8 mouse cellular contexts compared by ENCODE assay signal in genomic region chr9:21320280-21320618, GRCm38 (mm10). TPM values are rescaled to one million over a fixed set of nuclear protein-coding genes. Genes with fewer than 3 reads are reported as not detected.
DNase-seq lines count a peak whose midpoint lies in the region; ATAC-seq lines count a peak whose summit lies in the region.

No protein-coding gene starts in this region.

- H3K4me3 ChIP-seq in megakaryocyte, embryonic 14.5 days (replicated peaks), result peak overlapping the region; percentile 98
- H3K4me3 ChIP-seq in limb, embryonic 12.5 days (replicated peaks), result peak overlapping the region; percentile 71
- H3K4me3 ChIP-seq in stomach, embryonic 14.5 days (ENCODE audit: low read depth, low read length), result peak overlapping the region; percentile 50

- H3K4me1 ChIP-seq in megakaryocyte, embryonic 14.5 days, result peaks cover 63% of the 10 kb centered on the region
- H3K4me1 ChIP-seq in limb, embryonic 12.5 days (replicated peaks), result peaks cover 16% of the 10 kb centered on the region
- peaks cover 9% of the 10 kb centered on the region; the same call in 1 of the 2 replicates for H3K4me1 ChIP-seq in stomach, embryonic 14.5 days (ENCODE audit: control insufficient read depth, insufficient read depth, low read length)

- no peaks in the 10 kb centered on the region for H3K27me3 ChIP-seq in megakaryocyte, embryonic 14.5 days (replicated peaks)
- no peaks in the 10 kb centered on the region for H3K27me3 ChIP-seq in limb, embryonic 12.5 days
- no peaks in the 10 kb centered on the region for H3K27me3 ChIP-seq in stomach, embryonic 14.5 days (ENCODE audit: control insufficient read depth, insufficient read depth, low read length)

- no peak overlapping the region for H3K9ac ChIP-seq in limb, embryonic 12.5 days (replicated peaks)
- peak overlapping the region; percentile 34 for H3K9ac ChIP-seq in stomach, embryonic 14.5 days (replicated peaks; ENCODE audit: low read depth, low read length)

- intact Hi-C loops in left cerebral cortex, postnatal 25 days (cut with DNase I), result no loop called here

- H3K4me2 ChIP-seq in limb, embryonic 12.5 days, result peak overlapping the region; percentile 88
- peak overlapping the region; percentile 91 for H3K4me2 ChIP-seq in stomach, embryonic 14.5 days (replicated peaks; ENCODE audit: low read depth, low read length)

- DNase-seq in MN1 (ENCODE audit: low spot score), result no peak
- no peak for DNase-seq in left cerebral cortex, postnatal 25 days (ENCODE audit: low spot score in 2 of 2)
- no peak for DNase-seq in thymus, postnatal 0 days (ENCODE audit: low spot score)

- H3K36me3 ChIP-seq in megakaryocyte, embryonic 14.5 days (replicated peaks; ENCODE audit: low read length), result peaks cover 12% of the 10 kb centered on the region
- H3K36me3 ChIP-seq in limb, embryonic 12.5 days, result peaks cover 9% of the 10 kb centered on the region
- H3K36me3 ChIP-seq in stomach, embryonic 14.5 days (ENCODE audit: control insufficient read depth, insufficient read depth, low read length), result no peaks in the 10 kb centered on the region

- H3K27ac ChIP-seq in limb, embryonic 12.5 days, result no peak overlapping the region
- H3K27ac ChIP-seq in stomach, embryonic 14.5 days (ENCODE audit: low read length), result no peak overlapping the region

- H3K9me3 ChIP-seq in megakaryocyte, embryonic 14.5 days, result no peaks in the 10 kb centered on the region
- no peaks in the 10 kb centered on the region for H3K9me3 ChIP-seq in limb, embryonic 12.5 days
- H3K9me3 ChIP-seq in stomach, embryonic 14.5 days (ENCODE audit: control insufficient read depth, low read depth, low read length), result no peaks in the 10 kb centered on the region

- WGBS in limb, embryonic 12.5 days, result 26% methylated on average over 4 of the region's 4 CpGs
- 29% methylated on average over 4 of the region's 4 CpGs for WGBS in stomach, embryonic 14.5 days

- no peak for ATAC-seq in megakaryocyte, adult 5-6 weeks (ENCODE audit: poor library complexity, severe bottlenecking)
- ATAC-seq in erythroid progenitor cell, adult 5-6 weeks (replicated peaks; ENCODE audit: low FRiP score, poor library complexity, severe bottlenecking), result peak; percentile 36
- peak; percentile 32; the same call in 1 of the 2 replicates for ATAC-seq in limb, embryonic 12.5 days (ENCODE audit: insufficient number of reproducible peaks, insufficient read depth, low FRiP score, low TSS enrichment, low read depth)
- ATAC-seq in stomach, embryonic 14.5 days (ENCODE audit: insufficient number of reproducible peaks, insufficient read depth, low FRiP score, low read depth), result no peak

RNA-seq across cellular contexts. Expression of gene Slc44a2, which starts 0.2 kb away (rescaled TPM):
- polyA plus RNA-seq in megakaryocyte, embryonic 14.5 days (2012; ENCODE audit: insufficient read depth, low replicate concordance), result 46.8 and 61.6 TPM in 2 replicates
- 112 and 124 TPM in 2 replicates for total RNA-seq in megakaryocyte, adult 5-6 weeks (2015)
- 101 and 116 TPM in 2 replicates for total RNA-seq in megakaryocyte, adult 5-6 weeks (2017)
- total RNA-seq in erythroid progenitor cell, adult 5-6 weeks (2015; ENCODE audit: low replicate concordance), result 15.9 and 35.7 TPM in 2 replicates
- total RNA-seq in erythroid progenitor cell, adult 5-6 weeks (2017; ENCODE audit: low replicate concordance), result 14.4 and 22.3 TPM in 2 replicates
- polyA plus RNA-seq in limb, embryonic 12.5 days (2016; fragmentation: Nextera tagmentation; extraction: Ambion mirVana), result 103 and 110 TPM in 2 replicates
- 122 and 125 TPM in 2 replicates for polyA plus RNA-seq in stomach, embryonic 14.5 days (2014; fragmentation: Nextera tagmentation; extraction: Ambion mirVana)
- 10 to 100 TPM; 43.9 to 51.4 TPM for total RNA-seq in left cerebral cortex, postnatal 25 days (2021)
- polyA plus RNA-seq in thymus, postnatal 0 days (2015; fragmentation: Nextera tagmentation; extraction: Ambion mirVana), result 161 and 167 TPM in 2 replicates

RNA-seq across cellular contexts. Expression of gene Ap1m2, which starts 8.1 kb away (rescaled TPM):
- polyA plus RNA-seq in megakaryocyte, embryonic 14.5 days (2012; ENCODE audit: insufficient read depth, low replicate concordance), result not detected in 2 replicates
- total RNA-seq in megakaryocyte, adult 5-6 weeks (2015), result 0.31 and 0.32 TPM in 2 replicates
- 0.92 and 1.6 TPM in 2 replicates for total RNA-seq in megakaryocyte, adult 5-6 weeks (2017)
- total RNA-seq in erythroid progenitor cell, adult 5-6 weeks (2015; ENCODE audit: low replicate concordance), result 0.36 and 0.84 TPM in 2 replicates
- not detected in 2 replicates for total RNA-seq in erythroid progenitor cell, adult 5-6 weeks (2017; ENCODE audit: low replicate concordance)
- 9.0 and 9.5 TPM in 2 replicates for polyA plus RNA-seq in limb, embryonic 12.5 days (2016; fragmentation: Nextera tagmentation; extraction: Ambion mirVana)
- 54.4 and 55.8 TPM in 2 replicates for polyA plus RNA-seq in stomach, embryonic 14.5 days (2014; fragmentation: Nextera tagmentation; extraction: Ambion mirVana)
- total RNA-seq in left cerebral cortex, postnatal 25 days (2021), result 1 to 10 TPM in 1 of 2 experiments, under 1 TPM in 1; 0.89 to 1.3 TPM
- 20.2 and 21.0 TPM in 2 replicates for polyA plus RNA-seq in thymus, postnatal 0 days (2015; fragmentation: Nextera tagmentation; extraction: Ambion mirVana)

RNA-seq across cellular contexts. Expression of gene Cdkn2d, which starts 29.0 kb away (rescaled TPM):
- polyA plus RNA-seq in megakaryocyte, embryonic 14.5 days (2012; ENCODE audit: insufficient read depth, low replicate concordance), result 94.7 and 248 TPM in 2 replicates
- 132 and 138 TPM in 2 replicates for total RNA-seq in megakaryocyte, adult 5-6 weeks (2015)
- total RNA-seq in megakaryocyte, adult 5-6 weeks (2017), result 65.6 and 75.3 TPM in 2 replicates
- 305 and 325 TPM in 2 replicates for total RNA-seq in erythroid progenitor cell, adult 5-6 weeks (2015; ENCODE audit: low replicate concordance)
- 151 and 194 TPM in 2 replicates for total RNA-seq in erythroid progenitor cell, adult 5-6 weeks (2017; ENCODE audit: low replicate concordance)
- polyA plus RNA-seq in limb, embryonic 12.5 days (2016; fragmentation: Nextera tagmentation; extraction: Ambion mirVana), result 46.1 and 46.9 TPM in 2 replicates
- polyA plus RNA-seq in stomach, embryonic 14.5 days (2014; fragmentation: Nextera tagmentation; extraction: Ambion mirVana), result 47.4 and 48.5 TPM in 2 replicates
- total RNA-seq in left cerebral cortex, postnatal 25 days (2021), result 10 to 100 TPM; 54.4 to 58.4 TPM
- 216 and 234 TPM in 2 replicates for polyA plus RNA-seq in thymus, postnatal 0 days (2015; fragmentation: Nextera tagmentation; extraction: Ambion mirVana)

RNA-seq across cellular contexts. Expression of gene Kri1, which starts 32.5 kb away (rescaled TPM):
- polyA plus RNA-seq in megakaryocyte, embryonic 14.5 days (2012; ENCODE audit: insufficient read depth, low replicate concordance), result 32.6 and 47.4 TPM in 2 replicates
- 28.0 and 28.4 TPM in 2 replicates for total RNA-seq in megakaryocyte, adult 5-6 weeks (2015)
- 53.6 and 76.9 TPM in 2 replicates for total RNA-seq in megakaryocyte, adult 5-6 weeks (2017)
- 19.7 and 49.4 TPM in 2 replicates for total RNA-seq in erythroid progenitor cell, adult 5-6 weeks (2015; ENCODE audit: low replicate concordance)
- 18.2 and 48.8 TPM in 2 replicates for total RNA-seq in erythroid progenitor cell, adult 5-6 weeks (2017; ENCODE audit: low replicate concordance)
- polyA plus RNA-seq in limb, embryonic 12.5 days (2016; fragmentation: Nextera tagmentation; extraction: Ambion mirVana), result 18.1 and 22.2 TPM in 2 replicates
- 14.1 and 14.7 TPM in 2 replicates for polyA plus RNA-seq in stomach, embryonic 14.5 days (2014; fragmentation: Nextera tagmentation; extraction: Ambion mirVana)
- total RNA-seq in left cerebral cortex, postnatal 25 days (2021), result 10 to 100 TPM; 34.6 to 35.7 TPM
- polyA plus RNA-seq in thymus, postnatal 0 days (2015; fragmentation: Nextera tagmentation; extraction: Ambion mirVana), result 17.9 and 25.1 TPM in 2 replicates

RNA-seq across cellular contexts. Expression of gene Ilf3, which starts 47.4 kb away (rescaled TPM):
- 55.5 and 62.9 TPM in 2 replicates for polyA plus RNA-seq in megakaryocyte, embryonic 14.5 days (2012; ENCODE audit: insufficient read depth, low replicate concordance)
- total RNA-seq in megakaryocyte, adult 5-6 weeks (2015), result 21.7 and 22.9 TPM in 2 replicates
- 42.0 and 42.5 TPM in 2 replicates for total RNA-seq in megakaryocyte, adult 5-6 weeks (2017)
- 31.4 and 34.8 TPM in 2 replicates for total RNA-seq in erythroid progenitor cell, adult 5-6 weeks (2015; ENCODE audit: low replicate concordance)
- total RNA-seq in erythroid progenitor cell, adult 5-6 weeks (2017; ENCODE audit: low replicate concordance), result 29.6 and 32.8 TPM in 2 replicates
- polyA plus RNA-seq in limb, embryonic 12.5 days (2016; fragmentation: Nextera tagmentation; extraction: Ambion mirVana), result 312 and 313 TPM in 2 replicates
- 184 and 193 TPM in 2 replicates for polyA plus RNA-seq in stomach, embryonic 14.5 days (2014; fragmentation: Nextera tagmentation; extraction: Ambion mirVana)
- total RNA-seq in left cerebral cortex, postnatal 25 days (2021), result 10 to 100 TPM; 68.0 to 77.7 TPM
- polyA plus RNA-seq in thymus, postnatal 0 days (2015; fragmentation: Nextera tagmentation; extraction: Ambion mirVana), result 138 TPM in 2 replicates

Comparison
In these comparisons a context has a peak if more than half of its experiments do, and no peak if none do; other contexts are left out.
1. ATAC-seq: peak in erythroid progenitor cell, adult 5-6 weeks (single experiment) and limb, embryonic 12.5 days (single experiment); none in megakaryocyte, adult 5-6 weeks (single experiment) and stomach, embryonic 14.5 days (single experiment).
2. RNA of gene Ap1m2, which starts 8.1 kb away (polyA plus RNA-seq): 54.4 to 55.8 TPM in stomach, embryonic 14.5 days, 20.2 to 21.0 TPM in thymus, postnatal 0 days and 9.0 to 9.5 TPM in limb, embryonic 12.5 days; not detected in megakaryocyte, embryonic 14.5 days; every median in the first group is over 10 times any median in the second.
3. Peak in every context shown above with its lines, with median percentiles within 50 percentile points of each other: H3K4me3 ChIP-seq.